Mouse (Mus musculus): ENCODE data around the gene Slc41a3. TPM values are rescaled to one million over a fixed set of nuclear protein-coding genes. Genes with fewer than 3 reads are reported as not detected.

Gene Slc41a3
- 4.1 and 6.6 TPM in 2 replicates for total RNA-seq (2017)

GRCm38 (mm10) chr6:90604533-90605297, at the start of gene Slc41a3:
Gene Slc41a3, plus strand, starts transcription at chr6:90604725.
- peak; percentile 68 for ATAC-seq (replicated peaks; ENCODE audit: low read depth, poor library complexity, severe bottlenecking)

- no peak for ATAC-seq (replicated peaks; ENCODE audit: low read depth, poor library complexity, severe bottlenecking)
Observed at GRCm38 (mm10) chr6:90556534-90557058, 47.9 kb upstream of the Slc41a3 start.

GRCm38 (mm10) chr6:90557077-90557476, 47.4 kb upstream of the Slc41a3 start:
- ATAC-seq (replicated peaks; ENCODE audit: low read depth, poor library complexity, severe bottlenecking) = no peak

GRCm38 (mm10) chr6:90557829-90558693, 46.5 kb upstream of the Slc41a3 start:
- ATAC-seq (replicated peaks; ENCODE audit: low read depth, poor library complexity, severe bottlenecking) = no peak

GRCm38 (mm10) chr6:90560390-90561058, 44.0 kb upstream of the Slc41a3 start:
- peak; percentile 66 for ATAC-seq (replicated peaks; ENCODE audit: low read depth, poor library complexity, severe bottlenecking)

GRCm38 (mm10) chr6:90561234-90561781, 43.2 kb upstream of the Slc41a3 start:
- peak; percentile 61 for ATAC-seq (replicated peaks; ENCODE audit: low read depth, poor library complexity, severe bottlenecking)

- ATAC-seq (replicated peaks; ENCODE audit: low read depth, poor library complexity, severe bottlenecking) = no peak
Observed at GRCm38 (mm10) chr6:90564240-90564639, 40.3 kb upstream of the Slc41a3 start.

GRCm38 (mm10) chr6:90565357-90566215, 38.9 kb upstream of the Slc41a3 start:
- ATAC-seq (replicated peaks; ENCODE audit: low read depth, poor library complexity, severe bottlenecking) = no peak

GRCm38 (mm10) chr6:90567486-90567885, 37.0 kb upstream of the Slc41a3 start:
- no peak for ATAC-seq (replicated peaks; ENCODE audit: low read depth, poor library complexity, severe bottlenecking)

GRCm38 (mm10) chr6:90567928-90568327, 36.6 kb upstream of the Slc41a3 start:
- ATAC-seq (replicated peaks; ENCODE audit: low read depth, poor library complexity, severe bottlenecking) = no peak

GRCm38 (mm10) chr6:90568721-90569120, 35.8 kb upstream of the Slc41a3 start:
- no peak for ATAC-seq (replicated peaks; ENCODE audit: low read depth, poor library complexity, severe bottlenecking)

GRCm38 (mm10) chr6:90569736-90570383, 34.7 kb upstream of the Slc41a3 start:
- ATAC-seq (replicated peaks; ENCODE audit: low read depth, poor library complexity, severe bottlenecking) = peak; percentile 67

- ATAC-seq (replicated peaks; ENCODE audit: low read depth, poor library complexity, severe bottlenecking) = no peak
Observed at GRCm38 (mm10) chr6:90570392-90570791, 34.1 kb upstream of the Slc41a3 start.

GRCm38 (mm10) chr6:90575261-90575715, 29.2 kb upstream of the Slc41a3 start:
- peak; percentile 83 for ATAC-seq (replicated peaks; ENCODE audit: low read depth, poor library complexity, severe bottlenecking)

- ATAC-seq (replicated peaks; ENCODE audit: low read depth, poor library complexity, severe bottlenecking) = no peak
Observed at GRCm38 (mm10) chr6:90578174-90578573, 26.4 kb upstream of the Slc41a3 start.

GRCm38 (mm10) chr6:90582331-90582730, 22.2 kb upstream of the Slc41a3 start:
- ATAC-seq (replicated peaks; ENCODE audit: low read depth, poor library complexity, severe bottlenecking) = no peak

- no peak for ATAC-seq (replicated peaks; ENCODE audit: low read depth, poor library complexity, severe bottlenecking)
Observed at GRCm38 (mm10) chr6:90588113-90588512, 16.4 kb upstream of the Slc41a3 start.

- no peak for ATAC-seq (replicated peaks; ENCODE audit: low read depth, poor library complexity, severe bottlenecking)
Observed at GRCm38 (mm10) chr6:90590707-90591106, 13.8 kb upstream of the Slc41a3 start.

GRCm38 (mm10) chr6:90594972-90595371, 9.6 kb upstream of the Slc41a3 start:
- ATAC-seq (replicated peaks; ENCODE audit: low read depth, poor library complexity, severe bottlenecking) = no peak
